Mouse (Mus musculus) cerebellum, adult 2 months (tissue): Measurements from ENCODE around the gene Stk26. TPM values are rescaled to one million over a fixed set of nuclear protein-coding genes. Genes with fewer than 3 reads are reported as not detected.
A peak's percentile ranks its signal among the peaks of the same experiment; 100 is the strongest.

Experiments
- DNase-seq, 2 experiments: peaks; one replicate each; pipeline ENCODE4 v3.0.0; 2021
- H3K27ac ChIP-seq: fragments of 200-500 bp; 2 replicates; pipeline ENCODE4 v1.5.1; 2012; ENCODE audit warnings: low read length, control low read depth, inconsistent platforms; ENCODE audit not compliant: insufficient read depth
- H3K27me3 ChIP-seq: fragments of 200-500 bp; 2 replicates; pipeline ENCODE4 v1.6.1; 2012; ENCODE audit warnings: inconsistent platforms, mild to moderate bottlenecking, low read length, moderate library complexity; ENCODE audit not compliant: control insufficient read depth, insufficient read depth
- H3K4me1 ChIP-seq: fragments of 200-500 bp; 2 replicates; pipeline ENCODE4 v1.6.1; 2011; ENCODE audit warnings: low read length; ENCODE audit not compliant: control insufficient read depth, insufficient read depth
- H3K4me3 ChIP-seq: fragments of 200-500 bp; replicated peaks from 2 replicates; pipeline ENCODE3; 2011; ENCODE audit warnings: mild to moderate bottlenecking, low read depth, low read length, control low read depth; ENCODE audit not compliant: insufficient read depth
- CTCF ChIP-seq: fragments of 200-500 bp; IDR thresholded peaks from 2 replicates; pipeline ENCODE4 v1.5.1; 2011; ENCODE audit warnings: low read depth, mild to moderate bottlenecking, control low read depth, low read length, moderate library complexity, borderline replicate concordance; ENCODE audit not compliant: insufficient read depth
- POLR2A ChIP-seq: fragments of 200-500 bp; IDR thresholded peaks from 2 replicates; pipeline ENCODE4 v1.6.1; 2011; ENCODE audit warnings: low read length, control low read depth, borderline replicate concordance; ENCODE audit not compliant: insufficient read depth
- WGBS: fragments of 180-500 bp; shearing (Covaris S2); methylation state at CpG from one replicate; pipeline ENCODE4 v1.1.7; 2018; 5-methylcytosine and 5-hydroxymethylcytosine counted together
- polyA plus RNA-seq: library from polyadenylated mRNA; depleted of rRNA; stranded (reverse); fragments of >200 nt; gene quantifications from 2 replicates; pipeline ENCODE4 v1.2.3, GENCODE M21; 2012; rRNA removed

Stk26 gene
- polyA plus RNA-seq = 0.67 and 0.92 TPM in 2 replicates

GRCm38 (mm10) chrX:50840847-50841560 lies at the start of gene Stk26:
Stk26 (plus strand) TSS chrX:50841047.
- H3K27me3 ChIP-seq = no peaks in the 10 kb centered on the region
- H3K27ac ChIP-seq = no peak within 1 kb of the TSS
- TF ChIP-seq CTCF (no peak), POLR2A (no peak)
- no peaks in the 10 kb centered on the region for H3K4me1 ChIP-seq
- peak within 1 kb of the TSS; percentile 62 for H3K4me3 ChIP-seq
- DNase-seq = peak; percentile 26 to 32
- WGBS = 12% methylated on average over 31 of the region's 31 CpGs

- WGBS = 16% methylated on average over 4 of the region's 4 CpGs
- Histone ChIP-seq H3K27me3 (no peaks in the 10 kb centered on the region), H3K4me3 (no peak overlapping the region), H3K27ac (no peak overlapping the region), H3K4me1 (no peaks in the 10 kb centered on the region)
- no peak for DNase-seq
- no peak for TF ChIP-seq POLR2A
- TF ChIP-seq CTCF = no peak
These were observed 47.7 kb upstream of the Stk26 start for GRCm38 (mm10) chrX:50793005-50793680.

- WGBS = 33% methylated on average over 1 of the region's 1 CpGs
- Histone ChIP-seq H3K27me3 (no peaks in the 10 kb centered on the region), H3K4me3 (no peak overlapping the region), H3K4me1 (no peaks in the 10 kb centered on the region), H3K27ac (no peak overlapping the region)
- TF ChIP-seq CTCF (no peak), POLR2A (no peak)
- no peak for DNase-seq
These were observed 43.0 kb upstream of the Stk26 start for GRCm38 (mm10) chrX:50797798-50798197.

- Histone ChIP-seq H3K27ac (no peak overlapping the region), H3K4me3 (no peak overlapping the region), H3K4me1 (no peaks in the 10 kb centered on the region), H3K27me3 (no peaks in the 10 kb centered on the region)
- 22% methylated on average over 10 of the region's 10 CpGs for whole genome bisulfite sequencing
- TF ChIP-seq CTCF = no peak
- no peak for TF ChIP-seq POLR2A
- no peak for DNase-seq
These were observed 42.3 kb upstream of the Stk26 start for GRCm38 (mm10) chrX:50798571-50798970.

- H3K4me1 ChIP-seq = no peaks in the 10 kb centered on the region
- 59% methylated on average over 8 of the region's 8 CpGs for WGBS
- DNase-seq = no peak
- no peak overlapping the region for H3K27ac ChIP-seq
- H3K4me3 ChIP-seq = no peak overlapping the region
- no peaks in the 10 kb centered on the region for H3K27me3 ChIP-seq
- TF ChIP-seq CTCF (no peak), POLR2A (no peak)
These were observed 41.1 kb upstream of the Stk26 start for GRCm38 (mm10) chrX:50799656-50800188.

GRCm38 (mm10) chrX:50805654-50806053 lies 35.2 kb upstream of the Stk26 start:
- TF ChIP-seq POLR2A = no peak
- TF ChIP-seq CTCF = no peak
- DNase-seq = no peak
- no peaks in the 10 kb centered on the region for H3K27me3 ChIP-seq
- H3K4me3 ChIP-seq = no peak overlapping the region
- no peak overlapping the region for H3K27ac ChIP-seq
- 29% methylated on average over 4 of the region's 4 CpGs for WGBS
- no peaks in the 10 kb centered on the region for H3K4me1 ChIP-seq

GRCm38 (mm10) chrX:50823856-50824255 lies 17.0 kb upstream of the Stk26 start:
- Histone ChIP-seq H3K4me3 (no peak overlapping the region), H3K27me3 (no peaks in the 10 kb centered on the region), H3K4me1 (no peaks in the 10 kb centered on the region), H3K27ac (no peak overlapping the region)
- TF ChIP-seq CTCF = no peak
- TF ChIP-seq POLR2A = no peak
- 68% methylated on average over 6 of the region's 6 CpGs for WGBS
- DNase-seq = no peak
